7 mouse cellular contexts compared by ENCODE assay signal in genomic region chr4:64530585-64530984, GRCm38 (mm10).
DNase-seq lines count a peak whose midpoint lies in the region; ATAC-seq lines count a peak whose summit lies in the region.

No protein-coding gene starts in this region.

- peak; percentile 11 to 54 for DNase-seq in left cerebral cortex, adult 18-20 months (ENCODE audit: low spot score in 2 of 2)
- DNase-seq in left cerebral cortex, adult 8-10 months (ENCODE audit: low spot score in 2 of 2), result no peak
- peak; percentile 66 for DNase-seq in adipocyte (ENCODE audit: low spot score)
- peak; percentile 22 to 62 for DNase-seq in cerebellum, postnatal 25 days
- DNase-seq in layer of hippocampus, adult 9-11 months, result peak; percentile 5
- no peak for DNase-seq in gastrocnemius, postnatal 14 days

- intact Hi-C loops in gastrocnemius, postnatal 14 days (cut with DNase I; ENCODE audit: low total_unique reads), result loop anchor here (10.0 kb wide), 1 partner anchor 1054 kb away; no protein-coding TSS in a partner anchor

- ATAC-seq in megakaryocyte, adult 5-6 weeks (ENCODE audit: poor library complexity, severe bottlenecking), result no peak

Comparison
In these comparisons a context has a peak if more than half of its experiments do, and no peak if none do; other contexts are left out.
1. DNase-seq: peak in left cerebral cortex, adult 18-20 months (2 of 2), adipocyte (single experiment), cerebellum, postnatal 25 days (2 of 2) and layer of hippocampus, adult 9-11 months (single experiment); none in left cerebral cortex, adult 8-10 months (0 of 2) and gastrocnemius, postnatal 14 days (single experiment).